Mouse (Mus musculus) liver, embryonic 13.5 days (tissue): ENCODE results near the gene Hist1h2ae. TPM values are rescaled to one million over a fixed set of nuclear protein-coding genes. Genes with fewer than 3 reads are reported as not detected.
A peak's percentile ranks its signal among the peaks of the same experiment; 100 is the strongest.
"Not testable (repeated sequence)": the region's sequence is repeated elsewhere in the genome, so short reads cannot be mapped to it uniquely, and the experiment has no call there.

Experiments used
- ATAC-seq: fragments of 200-750 bp; cut with Nextera tagmentation; 2 replicates; pipeline ENCODE4 v1.8.0; 2017; ENCODE audit warnings: low read depth, mild to moderate bottlenecking, moderate number of reproducible peaks, moderate library complexity
- DNase-seq: peaks from one replicate; pipeline ENCODE4 v3.0.0; 2022
- H3K27ac ChIP-seq: fragments of 300-500 bp; sonication (generic); 2 replicates; pipeline ENCODE4 v1.5.1; 2015; ENCODE audit warnings: moderate library complexity, mild to moderate bottlenecking, inconsistent platforms
- H3K27me3 ChIP-seq: fragments of 300-500 bp; sonication (generic); 2 replicates; pipeline ENCODE4 v1.6.1; 2015; ENCODE audit warnings: mild to moderate bottlenecking, inconsistent platforms
- H3K36me3 ChIP-seq: fragments of 300-500 bp; sonication (generic); 2 replicates; pipeline ENCODE4 v1.6.1; 2015; ENCODE audit warnings: mild to moderate bottlenecking, inconsistent platforms
- H3K4me1 ChIP-seq: fragments of 300-500 bp; sonication (generic); replicated peaks from 2 replicates; pipeline ENCODE4 v1.6.1; 2015; ENCODE audit warnings: inconsistent platforms
- H3K4me2 ChIP-seq: fragments of 300-500 bp; sonication (generic); 2 replicates; pipeline ENCODE4 v1.6.1; 2015; ENCODE audit warnings: inconsistent platforms, mild to moderate bottlenecking, moderate library complexity
- H3K4me3 ChIP-seq: fragments of 300-500 bp; sonication (generic); replicated peaks from 2 replicates; pipeline ENCODE4 v1.5.1; 2015; ENCODE audit warnings: mild to moderate bottlenecking, inconsistent platforms
- H3K9ac ChIP-seq: fragments of 300-500 bp; sonication (generic); 2 replicates; pipeline ENCODE4 v1.6.1; 2015; ENCODE audit warnings: mild to moderate bottlenecking, inconsistent platforms
- H3K9me3 ChIP-seq: fragments of 300-500 bp; sonication (generic); replicated peaks from 2 replicates; pipeline ENCODE4 v1.6.1; 2016; ENCODE audit warnings: inconsistent platforms
- WGBS: fragments of 180-500 bp; shearing (Covaris S2); methylation state at CpG from one replicate; pipeline ENCODE4 v1.1.7; 2015; ENCODE audit not compliant: insufficient replicate concordance; 5-methylcytosine and 5-hydroxymethylcytosine counted together
- polyA plus RNA-seq: library from polyadenylated mRNA; unstranded; fragments of >200 nt; fragmentation: Nextera tagmentation; extraction: Ambion mirVana; gene quantifications from 2 replicates; pipeline ENCODE4 v1.2.1, GENCODE M21; 2015

Hist1h2ae gene
- polyA plus RNA-seq, 1 experiment from 2014 or later: 121 TPM

GRCm38 (mm10) chr13:23556906-23557305 is 14.1 kb downstream of the Hist1h2ae start:
- Histone ChIP-seq H3K4me3 (peak overlapping the region; percentile 66), H3K9me3 (no peaks in the 10 kb centered on the region), H3K27me3 (no peaks in the 10 kb centered on the region), H3K4me2 (peak overlapping the region; percentile 83), H3K27ac (peak overlapping the region; percentile 100), H3K9ac (peak overlapping the region; percentile 92), H3K4me1 (peaks cover 50% of the 10 kb centered on the region), H3K36me3 (no peaks in the 10 kb centered on the region)
- WGBS: 56% methylated on average over 3 of the region's 3 CpGs
- DNase-seq (no peak), ATAC-seq (no peak)

DNA sequence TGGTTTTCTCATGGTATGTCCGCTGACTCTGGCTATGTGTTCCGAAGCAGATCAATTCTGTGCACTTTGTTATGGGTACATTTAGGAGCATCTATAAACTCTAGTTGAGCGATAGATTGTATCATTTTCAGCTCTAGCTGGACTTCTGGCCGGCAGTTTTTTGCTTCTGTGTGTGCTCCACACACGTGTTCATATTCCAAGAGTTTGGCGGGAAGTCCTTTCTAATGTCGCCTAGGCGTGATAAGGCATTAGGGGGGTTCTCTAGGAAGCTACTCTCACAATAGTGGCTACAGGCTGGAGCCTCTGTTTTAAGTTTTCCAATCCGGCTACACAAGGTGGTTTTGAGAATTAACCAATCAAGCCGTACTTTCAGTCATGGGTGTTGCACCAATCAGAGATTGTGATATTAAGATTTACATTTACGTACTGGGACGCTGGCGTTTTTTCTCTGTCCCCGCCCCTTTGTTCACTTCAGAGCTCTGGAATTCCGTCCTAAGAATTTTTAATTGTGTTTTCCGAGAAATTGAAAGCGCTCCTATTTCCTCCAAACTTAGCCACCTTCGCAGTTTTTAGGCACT is 15.1 kb downstream of the Hist1h2ae start:
- Histone ChIP-seq H3K27me3 (no peaks in the 10 kb centered on the region), H3K4me2 (peak overlapping the region; percentile 83), H3K4me1 (peaks cover 52% of the 10 kb centered on the region), H3K9me3 (no peaks in the 10 kb centered on the region), H3K4me3 (peak overlapping the region; percentile 66), H3K9ac (peak overlapping the region; percentile 92), H3K27ac (peak overlapping the region; percentile 100), H3K36me3 (no peaks in the 10 kb centered on the region)
- DNase-seq (peak; percentile 80), ATAC-seq (peak; percentile 54)
- under 1% methylated on average over 18 of the region's 18 CpGs for WGBS

- Histone ChIP-seq H3K9ac (peak overlapping the region; percentile 92), H3K4me1 (peaks cover 51% of the 10 kb centered on the region), H3K4me2 (peak overlapping the region; percentile 83), H3K9me3 (no peaks in the 10 kb centered on the region), H3K36me3 (no peaks in the 10 kb centered on the region), H3K4me3 (peak overlapping the region; percentile 66), H3K27ac (peak overlapping the region; percentile 100), H3K27me3 (no peaks in the 10 kb centered on the region)
- under 1% methylated on average over 54 of the region's 54 CpGs for WGBS
- ATAC-seq: peak; percentile 74
- DNase-seq: peak; percentile 90
These were observed 15.8 kb downstream of the Hist1h2ae start for GRCm38 (mm10) chr13:23554925-23555838.

- WGBS: 19% methylated on average over 9 of the region's 9 CpGs
- H3K4me3 ChIP-seq: peak overlapping the region; percentile 66
- ATAC-seq: no peak
These were observed 16.6 kb downstream of the Hist1h2ae start for GRCm38 (mm10) chr13:23554393-23554792.

GRCm38 (mm10) chr13:23552962-23553361 is 18.1 kb downstream of the Hist1h2ae start, which contains the start of gene Hist1h1d:
Hist1h1d (plus strand) TSS chr13:23553262.
- H3K9me3 ChIP-seq: no peaks in the 10 kb centered on the region
- no peak within 1 kb of the TSS for H3K4me3 ChIP-seq
- peak within 1 kb of the TSS; percentile 92 for H3K9ac ChIP-seq
- no peaks in the 10 kb centered on the region for H3K27me3 ChIP-seq
- peak within 1 kb of the TSS; percentile 83 for H3K4me2 ChIP-seq
- no peaks in the 10 kb centered on the region for H3K36me3 ChIP-seq
- no peak for ATAC-seq
- H3K4me1 ChIP-seq: peaks cover 60% of the 10 kb centered on the region
- H3K27ac ChIP-seq: peak within 1 kb of the TSS; percentile 100
- no peak for DNase-seq

More at GRCm38 (mm10) chr13:23554393-23554792, 16.6 kb downstream of the Hist1h2ae start:
- Histone ChIP-seq H3K9me3 (no peaks in the 10 kb centered on the region), H3K4me2 (peak overlapping the region; percentile 83), H3K9ac (peak overlapping the region; percentile 92), H3K27ac (peak overlapping the region; percentile 100), H3K27me3 (no peaks in the 10 kb centered on the region), H3K4me1 (peaks cover 56% of the 10 kb centered on the region), H3K36me3 (no peaks in the 10 kb centered on the region)
- no peak for DNase-seq

DNA sequence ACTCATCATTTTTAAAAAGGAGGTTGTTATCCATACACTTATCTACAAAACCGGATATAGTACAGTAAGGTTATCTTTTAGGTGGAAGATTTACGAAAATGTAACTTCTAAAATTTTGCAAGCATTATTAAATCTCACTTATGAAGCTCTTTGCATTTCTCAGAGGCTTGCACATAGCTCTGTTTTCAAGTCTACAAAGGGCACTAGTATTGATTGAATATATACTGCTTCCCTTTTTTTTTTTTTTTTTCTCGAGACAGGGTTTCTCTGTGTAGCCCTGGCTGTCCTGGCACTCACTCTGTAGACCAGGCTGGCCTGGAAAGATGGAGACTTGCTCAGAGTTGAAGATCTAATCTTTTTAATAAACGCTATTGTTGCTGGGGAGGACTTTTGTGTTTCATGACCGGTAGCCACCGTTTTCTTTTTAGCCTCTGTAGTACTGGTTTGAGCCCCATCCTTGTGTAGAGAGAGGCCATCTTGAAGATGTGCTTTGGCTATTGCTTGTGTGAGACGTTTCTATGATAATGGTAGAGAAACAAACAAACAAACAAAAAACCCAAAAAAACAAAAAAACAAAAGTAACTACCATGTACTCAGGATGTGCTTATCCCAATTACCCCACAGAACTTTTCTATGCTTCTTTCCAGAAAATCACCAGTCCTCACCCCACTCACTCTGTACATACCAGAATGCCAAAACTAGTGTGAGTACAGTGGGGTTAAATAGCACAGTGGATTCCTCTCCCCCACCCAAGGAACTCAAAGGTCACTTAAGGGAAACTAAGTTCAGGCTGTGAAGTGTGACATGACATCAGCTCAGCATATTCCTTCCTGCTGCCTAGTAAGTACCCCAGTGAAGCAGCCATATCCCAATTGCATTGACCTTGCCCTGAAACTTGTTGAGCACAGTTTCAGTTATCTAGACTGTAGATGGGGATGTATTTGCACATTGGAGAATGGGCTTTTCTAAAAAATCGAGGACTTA is 18.8 kb downstream of the Hist1h2ae start:
- ATAC-seq (no peak), DNase-seq (no peak)
- no peaks in the 10 kb centered on the region for H3K36me3 ChIP-seq
- H3K4me1 ChIP-seq: peaks cover 58% of the 10 kb centered on the region
- no peaks in the 10 kb centered on the region for H3K9me3 ChIP-seq
- H3K27ac ChIP-seq: peak overlapping the region; percentile 98
- WGBS: 34% methylated on average over 8 of the region's 8 CpGs
- H3K9ac ChIP-seq: peak overlapping the region; percentile 81
- peak overlapping the region; percentile 58; the same call in 1 of the 2 replicates for H3K4me3 ChIP-seq
- H3K27me3 ChIP-seq: no peaks in the 10 kb centered on the region
- peak overlapping the region; percentile 71 for H3K4me2 ChIP-seq

- not testable (repeated sequence) for H3K9me3 ChIP-seq, H3K27me3 ChIP-seq, H3K36me3 ChIP-seq
- H3K27ac ChIP-seq: peak within 1 kb of the TSS; percentile 98
- H3K4me3 ChIP-seq: peak within 1 kb of the TSS; percentile 58
- WGBS: under 1% methylated on average over 47 of the region's 47 CpGs
- peak within 1 kb of the TSS; percentile 71 for H3K4me2 ChIP-seq
- peak; percentile 93 for DNase-seq
- peaks cover 56% of the 10 kb centered on the region for H3K4me1 ChIP-seq
- H3K9ac ChIP-seq: peak within 1 kb of the TSS; percentile 81
- ATAC-seq: peak; percentile 68
These were observed 19.7 kb downstream of the Hist1h2ae start, which contains the start of gene Hist1h4f for GRCm38 (mm10) chr13:23551146-23551834. Hist1h4f (minus strand) TSS chr13:23551648.

- Histone ChIP-seq H3K4me3 (peak overlapping the region; percentile 58), H3K36me3 (no peaks in the 10 kb centered on the region), H3K27me3 (no peaks in the 10 kb centered on the region), H3K27ac (peak overlapping the region; percentile 98), H3K9me3 (no peaks in the 10 kb centered on the region), H3K4me2 (peak overlapping the region; percentile 71), H3K4me1 (peaks cover 57% of the 10 kb centered on the region), H3K9ac (peak overlapping the region; percentile 81)
- peak; percentile 0 for ATAC-seq
- under 1% methylated on average over 3 of the region's 3 CpGs for WGBS
- DNase-seq: no peak
These were observed 20.3 kb downstream of the Hist1h2ae start for GRCm38 (mm10) chr13:23550761-23551145.

- no peak for DNase-seq
- ATAC-seq: no peak
- Histone ChIP-seq H3K4me1 (peaks cover 33% of the 10 kb centered on the region), H3K9ac (peak overlapping the region; percentile 48; the same call in 1 of the 2 replicates), H3K4me3 (no peak overlapping the region), H3K4me2 (peak overlapping the region; percentile 35; the same call in 1 of the 2 replicates), H3K27me3 (no peaks in the 10 kb centered on the region), H3K36me3 (no peaks in the 10 kb centered on the region), H3K9me3 (no peaks in the 10 kb centered on the region), H3K27ac (peak overlapping the region; percentile 89)
- WGBS: 65% methylated on average over 5 of the region's 5 CpGs
These were observed 24.3 kb downstream of the Hist1h2ae start for GRCm38 (mm10) chr13:23546694-23547093.

GRCm38 (mm10) chr13:23544787-23545120 is 26.3 kb downstream of the Hist1h2ae start:
- H3K4me1 ChIP-seq: peaks cover 34% of the 10 kb centered on the region
- H3K4me3 ChIP-seq: peak overlapping the region; percentile 56
- 0% methylated on average over 13 of the region's 14 CpGs for WGBS
- H3K27ac ChIP-seq: peak overlapping the region; percentile 97
- not testable (repeated sequence) for DNase-seq, H3K27me3 ChIP-seq, H3K9me3 ChIP-seq, H3K36me3 ChIP-seq
- ATAC-seq: peak; percentile 8
- H3K4me2 ChIP-seq: peak overlapping the region; percentile 72
- peak overlapping the region; percentile 75 for H3K9ac ChIP-seq
